Mouse (Mus musculus): Measurements from ENCODE around the gene Prickle2. TPM values are rescaled to one million over a fixed set of nuclear protein-coding genes. Genes with fewer than 3 reads are reported as not detected.

Prickle2 gene
- total RNA-seq, 1 experiment from 2014 or later: not detected

DNA sequence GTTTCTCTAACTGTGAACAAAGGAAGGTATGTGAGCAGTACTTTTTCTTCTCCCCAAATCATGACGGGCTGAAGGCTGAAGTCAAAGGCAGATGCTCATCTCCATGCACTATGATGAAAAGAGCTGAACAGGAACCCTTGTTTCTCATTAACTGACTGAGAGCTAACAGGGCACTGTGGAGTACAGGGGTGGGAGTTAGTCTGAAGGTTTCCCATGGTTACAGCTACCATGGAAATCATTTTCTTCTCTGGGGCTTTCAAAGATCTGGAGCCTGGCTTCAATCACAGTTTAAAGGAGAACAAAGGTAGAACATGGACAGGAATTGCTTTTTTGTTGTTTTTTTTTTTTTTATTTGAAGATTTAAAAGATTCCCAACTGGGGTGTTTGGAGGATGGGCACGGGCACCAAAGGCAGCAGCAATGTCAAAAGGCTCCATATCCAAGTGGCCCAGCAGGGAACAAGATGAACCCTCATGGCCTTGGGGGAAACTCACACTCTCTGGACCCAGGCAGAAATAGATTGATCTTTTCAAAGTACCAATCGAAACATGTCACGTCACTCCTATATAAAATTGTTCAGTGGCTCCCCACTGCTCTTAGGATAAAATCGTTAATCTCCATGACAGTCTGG lies 35.3 kb downstream of the Prickle2 start:
- ATAC-seq (ENCODE audit: extremely low read depth, insufficient number of reproducible peaks, low FRiP score, poor library complexity, severe bottlenecking): no peak

DNA sequence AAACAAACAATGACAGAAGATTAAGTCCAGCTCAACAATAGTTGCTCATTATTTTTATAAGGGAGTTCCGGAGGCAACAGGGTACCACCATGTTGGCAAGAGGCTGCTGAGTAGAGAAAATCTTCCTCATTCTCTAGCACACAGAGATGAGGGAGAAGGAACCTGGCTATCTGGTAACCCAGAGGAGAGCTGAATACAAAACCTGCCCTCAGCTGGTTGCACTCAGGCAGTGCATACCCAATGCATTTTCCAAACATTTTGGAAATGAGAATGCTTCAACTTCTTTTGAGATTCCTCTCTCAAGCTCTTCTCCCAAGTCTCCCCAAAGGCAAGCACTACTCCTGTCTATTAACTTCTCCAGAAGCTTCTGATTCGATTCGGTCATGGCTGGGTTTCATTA lies 36.3 kb downstream of the Prickle2 start:
- ATAC-seq (ENCODE audit: extremely low read depth, insufficient number of reproducible peaks, low FRiP score, poor library complexity, severe bottlenecking): no peak

DNA sequence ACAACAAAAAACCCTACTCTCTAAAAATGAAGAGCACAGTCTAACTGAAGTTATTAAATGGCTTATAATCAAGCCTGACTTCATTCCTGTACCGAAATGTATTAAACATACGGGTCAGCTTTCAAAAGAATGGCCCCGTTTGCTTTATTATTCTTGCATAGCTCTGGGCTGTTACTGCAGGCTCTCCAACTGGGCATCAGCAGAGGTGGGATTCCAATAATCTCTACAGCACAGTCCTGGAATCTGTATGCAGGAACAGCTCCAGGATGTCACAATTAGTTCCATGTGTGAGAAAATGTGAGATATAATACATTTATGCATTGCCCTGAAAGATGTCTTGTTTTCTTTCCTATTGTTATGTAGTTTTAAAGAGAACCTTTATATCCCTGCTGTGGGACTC lies 38.4 kb downstream of the Prickle2 start:
- ATAC-seq (ENCODE audit: extremely low read depth, insufficient number of reproducible peaks, low FRiP score, poor library complexity, severe bottlenecking): no peak

DNA sequence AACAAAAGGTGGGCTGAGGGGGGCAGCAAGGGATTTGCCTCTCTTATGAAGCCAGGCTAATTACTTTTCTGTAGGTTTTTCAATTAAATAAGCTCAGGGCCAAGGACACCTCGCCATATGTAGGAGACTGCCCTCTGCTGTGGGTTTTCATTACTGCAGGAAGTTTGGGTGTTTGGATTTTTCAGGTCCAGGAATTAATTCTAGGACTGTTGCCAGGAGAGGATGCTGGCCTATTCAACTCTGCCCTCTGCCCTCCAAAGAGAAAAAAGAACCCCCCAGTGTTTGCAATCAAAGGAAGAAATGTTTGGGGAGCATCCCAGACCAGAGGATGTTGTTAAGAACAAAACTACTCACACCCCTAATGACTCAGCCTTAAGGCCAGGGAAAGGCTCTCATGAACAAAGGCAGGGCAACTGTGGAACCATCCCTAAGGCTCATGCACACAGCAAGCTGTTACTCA lies 40.4 kb downstream of the Prickle2 start:
- no peak for ATAC-seq (ENCODE audit: extremely low read depth, insufficient number of reproducible peaks, low FRiP score, poor library complexity, severe bottlenecking)

DNA sequence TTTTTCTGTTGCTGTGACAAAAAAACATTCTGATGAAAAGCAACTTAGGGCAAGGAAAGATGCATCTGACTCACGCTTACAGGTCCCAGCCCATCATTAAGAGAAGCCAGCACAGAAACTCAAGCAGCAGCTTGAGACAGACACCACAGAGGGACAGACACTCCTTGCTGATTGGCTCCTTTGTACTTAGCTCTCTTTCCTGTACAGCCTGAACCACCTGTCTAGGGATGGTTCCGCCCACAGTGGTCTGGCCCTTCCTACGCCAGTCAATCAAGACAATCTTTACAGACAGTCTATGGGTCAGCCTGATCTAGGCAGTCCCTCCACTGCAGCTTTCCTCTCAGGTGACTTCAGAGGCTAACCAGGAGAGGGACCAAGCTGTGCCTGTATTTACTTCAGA lies 42.1 kb downstream of the Prickle2 start:
- ATAC-seq (ENCODE audit: extremely low read depth, insufficient number of reproducible peaks, low FRiP score, poor library complexity, severe bottlenecking): no peak

DNA sequence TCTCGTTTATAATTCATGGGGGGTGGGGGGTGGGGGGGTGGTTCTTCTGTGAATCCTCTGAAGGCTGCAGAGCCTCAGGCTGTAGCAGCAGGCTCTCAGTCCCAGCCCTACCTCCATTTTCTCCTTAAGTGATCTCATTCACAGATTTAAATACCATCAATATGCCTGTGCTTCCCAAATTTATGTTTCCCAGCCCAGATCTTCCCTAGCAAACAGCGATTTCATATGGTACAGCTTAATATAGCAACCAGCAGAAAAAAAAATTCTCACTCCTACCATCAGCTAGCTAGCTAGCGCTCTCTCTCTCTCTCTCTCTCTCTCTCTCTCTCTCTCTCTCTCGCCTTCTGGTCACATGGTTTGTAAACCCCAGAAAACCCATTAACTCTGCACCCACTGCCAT lies 42.5 kb downstream of the Prickle2 start:
- no peak for ATAC-seq (ENCODE audit: extremely low read depth, insufficient number of reproducible peaks, low FRiP score, poor library complexity, severe bottlenecking)

DNA sequence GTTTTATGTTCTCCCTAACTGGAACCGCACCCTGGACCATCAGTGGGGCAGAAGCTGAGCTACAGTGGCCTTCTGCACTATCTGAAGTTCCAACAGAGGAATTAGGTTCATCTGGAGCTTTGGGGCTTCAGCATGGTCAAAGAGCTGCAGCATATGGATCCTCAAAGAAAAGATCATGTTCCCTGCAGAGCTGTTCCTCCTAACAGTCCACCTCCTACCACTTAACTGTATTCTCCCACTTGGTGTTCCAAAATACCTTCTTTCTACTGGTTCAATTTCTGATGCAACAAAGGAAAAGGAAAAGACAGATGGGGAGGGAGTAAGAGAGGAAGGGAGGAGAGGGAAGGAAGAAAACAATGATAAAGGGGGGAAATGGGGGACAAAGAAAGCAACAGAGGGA lies 56.9 kb downstream of the Prickle2 start:
- ATAC-seq (ENCODE audit: extremely low read depth, insufficient number of reproducible peaks, low FRiP score, poor library complexity, severe bottlenecking): no peak

DNA sequence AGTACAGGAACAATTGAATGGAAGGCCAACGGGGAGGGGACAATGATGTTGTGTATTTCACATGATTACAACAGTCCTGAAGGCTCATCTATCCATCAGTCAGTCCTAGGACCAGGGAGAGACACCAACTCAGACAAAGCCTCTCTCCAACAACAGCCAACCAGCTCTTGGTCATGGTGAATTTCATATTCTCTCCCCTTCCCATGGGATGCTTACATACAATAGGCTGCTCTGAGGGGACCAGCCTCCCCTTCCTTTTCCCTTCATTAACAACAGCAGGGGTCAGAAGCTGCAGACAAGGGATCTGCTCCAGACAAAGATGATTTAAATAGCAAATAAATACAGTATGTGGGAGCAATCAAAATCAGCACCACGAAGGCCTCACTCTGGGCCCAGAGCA lies 57.4 kb downstream of the Prickle2 start:
- no peak for ATAC-seq (ENCODE audit: extremely low read depth, insufficient number of reproducible peaks, low FRiP score, poor library complexity, severe bottlenecking)

DNA sequence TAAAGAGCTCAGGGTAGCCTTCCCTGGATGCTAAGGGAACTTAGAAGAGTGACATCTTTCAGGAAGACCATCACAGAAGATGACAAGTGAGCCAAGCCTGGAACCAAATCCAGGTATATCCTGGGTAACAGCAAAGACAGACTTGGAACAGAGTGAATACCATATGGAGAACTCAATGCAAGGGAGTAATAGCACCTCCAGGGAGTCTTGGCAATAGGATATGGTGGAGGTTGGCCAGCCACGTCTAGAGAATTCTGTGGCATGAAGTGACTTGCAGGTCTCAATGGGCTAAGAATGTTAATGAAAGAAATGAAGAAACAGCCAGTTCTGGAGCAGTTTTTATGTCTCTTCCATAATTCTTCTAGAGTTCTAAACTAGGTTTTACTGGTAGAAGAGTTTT lies 63.0 kb downstream of the Prickle2 start:
- ATAC-seq (ENCODE audit: extremely low read depth, insufficient number of reproducible peaks, low FRiP score, poor library complexity, severe bottlenecking): no peak

DNA sequence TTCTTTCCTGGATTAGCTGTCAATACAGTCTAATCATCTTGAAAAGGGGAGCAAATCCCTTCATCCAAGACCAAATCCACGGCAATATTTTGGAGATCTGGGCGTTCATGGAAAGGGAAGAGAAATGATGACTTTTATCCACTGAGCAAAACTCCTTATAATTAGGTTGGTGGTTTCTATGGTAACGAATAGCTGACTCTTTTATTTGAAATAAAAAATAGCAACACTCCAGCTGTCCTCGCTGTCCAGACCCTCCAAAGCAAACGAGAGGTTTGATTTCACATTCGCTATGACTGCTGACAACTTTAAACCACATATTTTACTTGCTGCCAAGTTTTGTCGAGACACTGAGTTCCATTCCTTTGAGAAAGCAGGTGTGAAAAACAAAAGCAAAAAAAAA lies 64.0 kb downstream of the Prickle2 start:
- no peak for ATAC-seq (ENCODE audit: extremely low read depth, insufficient number of reproducible peaks, low FRiP score, poor library complexity, severe bottlenecking)

DNA sequence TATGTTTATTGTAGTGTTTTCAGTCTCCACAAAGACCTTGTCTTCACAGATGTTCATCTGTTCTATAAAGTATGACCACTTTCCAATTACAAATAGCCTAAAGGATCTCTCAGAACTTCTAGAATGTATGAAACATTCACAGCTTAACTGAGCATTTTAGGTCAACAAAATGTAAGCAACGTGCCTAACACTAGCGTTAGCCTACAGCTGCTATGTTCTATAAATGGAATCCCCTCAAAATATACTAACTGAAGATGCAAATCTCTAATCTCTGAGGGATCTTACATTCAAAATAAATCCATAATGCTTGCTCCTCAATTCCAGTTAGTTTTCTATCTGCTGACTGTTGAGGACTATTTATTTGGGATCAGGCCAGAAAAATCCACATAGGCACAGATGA lies 65.1 kb downstream of the Prickle2 start:
- ATAC-seq (ENCODE audit: extremely low read depth, insufficient number of reproducible peaks, low FRiP score, poor library complexity, severe bottlenecking): no peak

DNA sequence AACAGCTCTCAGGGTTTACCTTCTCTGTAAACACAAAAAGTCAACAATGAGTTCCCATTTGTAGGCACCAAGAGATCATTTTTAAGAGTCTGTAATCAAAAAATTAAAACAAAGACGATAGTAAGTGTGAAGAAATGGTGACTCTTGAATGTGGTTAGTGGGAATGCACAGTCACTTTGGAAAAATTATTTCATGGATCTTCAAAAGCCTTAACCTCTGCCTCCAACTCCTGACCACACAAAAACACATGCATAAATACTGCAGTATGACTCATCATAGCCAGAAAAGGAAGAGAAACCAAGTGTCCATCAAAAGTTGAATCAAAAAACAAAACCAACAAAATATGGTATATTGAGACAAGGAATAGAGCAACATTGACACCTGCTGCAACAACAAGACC lies 69.5 kb downstream of the Prickle2 start:
- no peak for ATAC-seq (ENCODE audit: extremely low read depth, insufficient number of reproducible peaks, low FRiP score, poor library complexity, severe bottlenecking)

DNA sequence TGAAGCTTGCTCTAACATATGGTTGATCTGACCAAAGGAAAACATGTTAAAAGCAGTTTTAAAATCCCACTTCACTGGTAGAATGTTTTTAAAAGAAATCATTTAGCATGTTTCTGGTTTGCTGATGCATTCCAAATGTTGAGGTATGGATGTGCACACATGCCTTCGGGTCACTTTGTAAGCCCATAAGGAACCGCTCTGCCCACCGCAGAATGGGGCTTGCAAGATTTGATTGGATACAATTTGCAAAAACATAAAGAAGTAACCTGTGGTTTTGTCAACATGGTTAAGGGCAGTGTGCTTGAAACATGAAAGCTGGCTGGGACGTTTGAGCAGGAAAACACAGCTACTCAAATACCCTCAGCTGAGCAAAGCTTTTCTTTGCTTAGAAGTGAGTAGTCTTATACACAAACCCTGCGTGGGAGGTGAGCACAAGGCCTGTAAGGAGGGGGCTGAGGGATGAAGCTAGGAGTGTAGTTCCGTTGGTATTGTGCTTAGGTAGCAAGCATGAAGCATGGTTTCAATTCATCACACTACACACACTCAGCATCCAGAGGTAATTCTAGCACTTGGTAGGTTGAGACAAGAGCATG lies 71.0 kb downstream of the Prickle2 start:
- ATAC-seq (ENCODE audit: extremely low read depth, insufficient number of reproducible peaks, low FRiP score, poor library complexity, severe bottlenecking): no peak

DNA sequence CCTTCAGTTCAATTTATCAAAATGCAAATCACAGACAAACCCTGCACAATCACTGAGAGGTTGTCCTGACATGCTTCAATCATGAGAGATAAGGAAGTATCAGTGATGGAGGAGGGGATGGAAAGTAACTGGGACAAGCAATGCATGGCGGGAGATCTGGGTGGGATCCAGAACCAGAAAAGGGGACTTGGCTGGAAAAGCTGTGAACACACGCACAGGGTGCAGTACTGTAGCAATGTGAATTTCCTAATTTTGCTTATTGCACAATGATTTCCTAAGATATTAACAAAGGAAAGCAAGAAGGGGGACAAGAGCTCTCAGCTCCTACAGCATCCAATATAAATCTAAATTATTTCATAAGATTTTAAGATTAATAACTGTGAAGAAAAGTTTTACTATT lies 75.0 kb downstream of the Prickle2 start:
- no peak for ATAC-seq (ENCODE audit: extremely low read depth, insufficient number of reproducible peaks, low FRiP score, poor library complexity, severe bottlenecking)

DNA sequence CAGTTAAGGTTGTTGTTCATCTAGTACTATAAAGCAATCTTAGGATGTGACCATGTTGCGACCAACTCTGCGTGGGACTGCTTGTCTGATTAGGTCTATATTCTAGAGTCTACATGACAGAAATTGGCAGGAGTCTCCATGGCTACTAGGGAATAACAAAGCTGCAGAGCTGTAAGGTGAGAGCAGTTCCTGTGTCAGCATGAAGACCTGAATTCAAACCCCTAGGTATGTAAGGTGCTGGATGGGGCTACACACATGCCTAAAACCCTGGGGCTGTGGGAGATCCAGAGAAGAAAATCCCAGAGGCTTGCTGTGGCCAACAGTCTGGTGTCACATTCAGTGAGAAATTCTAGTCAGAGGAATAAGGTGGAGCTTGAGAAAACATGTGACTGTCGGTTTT lies 78.2 kb downstream of the Prickle2 start:
- ATAC-seq (ENCODE audit: extremely low read depth, insufficient number of reproducible peaks, low FRiP score, poor library complexity, severe bottlenecking): no peak

DNA sequence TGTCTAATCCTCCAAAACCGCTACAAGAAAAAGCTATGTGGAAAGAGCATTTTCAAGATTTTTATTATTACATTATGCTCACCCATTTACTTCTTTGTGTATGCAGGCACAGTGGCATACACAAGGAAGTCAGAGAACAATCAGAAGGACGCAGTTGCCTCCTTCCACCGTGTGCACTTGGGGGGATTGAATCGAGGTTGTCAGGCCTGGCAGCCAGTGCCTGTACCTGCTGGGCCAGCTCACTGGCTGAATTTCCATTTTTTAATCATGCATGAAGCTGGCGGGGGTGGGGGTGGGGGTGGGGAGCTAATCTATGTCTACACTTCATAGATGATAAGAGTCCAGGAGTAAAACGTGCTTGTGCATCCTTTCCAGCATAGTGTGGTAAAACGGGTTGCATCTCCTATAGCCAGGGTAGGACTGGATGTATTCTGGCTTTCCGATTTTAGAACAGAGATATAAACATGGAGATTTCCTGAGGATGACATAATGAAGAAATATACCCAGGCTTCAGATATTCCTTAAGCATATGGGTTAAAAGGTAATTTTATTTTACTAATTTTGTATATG lies 78.8 kb downstream of the Prickle2 start:
- ATAC-seq (ENCODE audit: extremely low read depth, insufficient number of reproducible peaks, low FRiP score, poor library complexity, severe bottlenecking): no peak

DNA sequence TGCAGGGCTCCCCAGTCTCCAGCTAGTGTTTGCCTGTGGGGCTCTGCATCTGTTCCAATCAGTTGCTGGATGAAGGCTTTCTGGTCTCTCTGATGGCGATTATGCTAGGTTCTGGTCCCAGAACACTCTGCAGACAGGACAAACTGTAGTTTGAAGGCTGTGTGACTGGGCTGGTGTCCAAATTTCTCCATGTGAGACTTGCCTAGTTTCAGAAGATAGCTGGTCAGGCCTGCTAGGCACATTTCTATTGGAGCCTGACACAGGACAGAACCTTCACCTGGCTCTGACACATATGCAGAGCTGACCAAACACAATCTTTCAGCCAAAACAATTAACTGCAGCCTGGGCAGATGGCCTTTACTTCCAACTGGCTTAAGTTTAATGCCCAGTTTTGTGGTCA lies 80.0 kb downstream of the Prickle2 start:
- ATAC-seq (ENCODE audit: extremely low read depth, insufficient number of reproducible peaks, low FRiP score, poor library complexity, severe bottlenecking): no peak

DNA sequence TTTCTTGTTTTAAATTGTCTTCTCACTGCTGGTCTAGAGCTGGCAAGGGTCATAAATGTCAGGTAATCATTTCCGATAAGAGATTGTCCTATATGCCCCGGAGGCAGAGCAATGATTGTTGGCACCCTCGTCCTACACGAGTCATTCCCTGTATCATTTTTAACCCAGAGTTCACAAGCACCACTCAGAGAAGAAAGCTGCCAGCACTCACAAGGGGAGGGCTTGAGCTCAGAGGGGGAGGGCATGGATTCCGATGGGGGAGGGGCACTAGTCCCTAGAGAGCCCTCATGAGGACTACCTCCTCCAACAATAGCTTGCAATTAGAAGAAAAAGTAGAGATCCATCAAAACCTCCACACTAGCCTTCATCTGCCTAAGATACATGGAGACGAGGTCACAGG lies 81.6 kb downstream of the Prickle2 start:
- no peak for ATAC-seq (ENCODE audit: extremely low read depth, insufficient number of reproducible peaks, low FRiP score, poor library complexity, severe bottlenecking)

DNA sequence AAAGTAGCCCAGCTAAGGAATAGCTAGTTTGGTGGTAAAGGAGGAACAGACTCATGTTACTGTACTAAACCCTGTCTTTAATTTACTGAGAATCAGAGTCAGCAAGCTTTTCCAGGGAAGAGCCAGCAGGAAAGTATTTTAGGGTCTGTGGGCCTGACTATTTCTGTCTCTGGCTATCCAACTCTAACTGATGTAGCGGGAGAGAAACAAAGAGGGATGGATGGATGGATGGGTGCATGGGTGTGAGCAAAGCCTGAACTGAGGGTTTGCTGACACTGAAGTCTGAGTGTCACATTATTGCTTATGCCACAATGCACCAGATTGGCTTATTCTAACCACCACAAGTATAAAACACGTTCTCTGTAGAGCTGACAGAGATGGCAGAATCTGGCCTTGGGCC lies 88.8 kb downstream of the Prickle2 start:
- no peak for ATAC-seq (ENCODE audit: extremely low read depth, insufficient number of reproducible peaks, low FRiP score, poor library complexity, severe bottlenecking)

DNA sequence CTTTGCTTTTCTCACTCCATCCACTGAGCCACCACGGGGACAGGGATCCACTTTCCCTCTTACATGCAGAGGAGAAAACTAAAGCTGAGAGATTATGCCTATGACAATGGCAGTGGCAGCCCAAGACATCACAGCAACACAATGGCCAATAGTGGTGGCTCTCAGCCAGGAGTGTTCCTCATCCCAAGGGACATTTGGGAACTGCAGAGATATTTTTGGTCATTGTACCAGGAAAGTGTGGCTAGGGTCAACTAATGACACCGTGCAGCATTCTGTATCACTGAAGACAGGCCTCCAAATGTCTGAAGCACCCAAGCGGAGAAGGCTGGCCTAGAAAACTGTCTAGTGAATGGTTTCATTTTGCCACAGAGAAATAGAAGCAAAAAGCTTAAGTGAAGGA lies 91.2 kb downstream of the Prickle2 start:
- ATAC-seq (ENCODE audit: extremely low read depth, insufficient number of reproducible peaks, low FRiP score, poor library complexity, severe bottlenecking): no peak
